Mouse (Mus musculus) kidney, postnatal 0 days (tissue): ENCODE measurements around the gene AC109138.7. TPM values are rescaled to one million over a fixed set of nuclear protein-coding genes. Genes with fewer than 3 reads are reported as not detected.
"Not testable (repeated sequence)": the region's sequence is repeated elsewhere in the genome, so short reads cannot be mapped to it uniquely, and the experiment has no call there.

Experiments
- ATAC-seq: fragments of 200-750 bp; cut with Nextera tagmentation; replicated peaks from 2 replicates; pipeline ENCODE4 v1.8.0; 2017; ENCODE audit warnings: low read depth, moderate number of reproducible peaks, moderate TSS enrichment, moderate library complexity; ENCODE audit not compliant: low FRiP score
- DNase-seq: peaks from one replicate; pipeline ENCODE4 v3.0.0-alpha.2; 2016; ENCODE audit warnings: low spot score
- H3K27ac ChIP-seq: fragments of 300-500 bp; sonication (generic); 2 replicates; pipeline ENCODE4 v1.5.1; 2014; ENCODE audit warnings: mild to moderate bottlenecking
- H3K27me3 ChIP-seq: fragments of 300-500 bp; sonication (generic); 2 replicates; pipeline ENCODE4 v1.6.1; 2014; ENCODE audit warnings: low read length, mixed read lengths; ENCODE audit not compliant: insufficient read depth
- H3K36me3 ChIP-seq: fragments of 300-500 bp; sonication (generic); 2 replicates; pipeline ENCODE4 v1.6.1; 2014; ENCODE audit warnings: low read length, mixed read lengths; ENCODE audit not compliant: insufficient read depth
- H3K4me1 ChIP-seq: fragments of 300-500 bp; sonication (generic); replicated peaks from 2 replicates; pipeline ENCODE4 v1.6.1; 2014; ENCODE audit warnings: antibody characterized with exemption, low read length, mixed read lengths; ENCODE audit not compliant: insufficient read depth
- H3K4me2 ChIP-seq: fragments of 300-500 bp; sonication (generic); 2 replicates; pipeline ENCODE4 v1.6.1; 2014; ENCODE audit warnings: mild to moderate bottlenecking, low read length, moderate library complexity, mixed read lengths
- H3K4me3 ChIP-seq: fragments of 300-500 bp; sonication (generic); replicated peaks from 2 replicates; pipeline ENCODE4 v1.5.1; 2014; ENCODE audit warnings: low read depth, low read length
- H3K9ac ChIP-seq: fragments of 300-500 bp; sonication (generic); 2 replicates; pipeline ENCODE4 v1.6.1; 2014; ENCODE audit warnings: low read depth, low read length
- H3K9me3 ChIP-seq: fragments of 300-500 bp; sonication (generic); replicated peaks from 2 replicates; pipeline ENCODE4 v1.6.1; 2016; ENCODE audit warnings: low read length, inconsistent platforms, mixed read lengths
- CTCF ChIP-seq: IDR thresholded peaks from 2 replicates; pipeline ENCODE4 v1.5.1; 2016; ENCODE audit warnings: antibody characterized with exemption, low read depth, mild to moderate bottlenecking, moderate library complexity
- WGBS: fragments of 180-500 bp; shearing (Covaris S2); extraction: QIAGEN DNeasy Blood & Tissue Kit; methylation state at CpG from one replicate; pipeline ENCODE4 v1.1.7; 2014; 5-methylcytosine and 5-hydroxymethylcytosine counted together
- polyA plus RNA-seq: library from polyadenylated mRNA; unstranded; fragments of >200 nt; fragmentation: Nextera tagmentation; extraction: Ambion mirVana; gene quantifications from 2 replicates; pipeline ENCODE4 v1.2.1, GENCODE M21; 2015

AC109138.7 gene
- polyA plus RNA-seq, 1 experiment from 2014 or later: not detected

DNA sequence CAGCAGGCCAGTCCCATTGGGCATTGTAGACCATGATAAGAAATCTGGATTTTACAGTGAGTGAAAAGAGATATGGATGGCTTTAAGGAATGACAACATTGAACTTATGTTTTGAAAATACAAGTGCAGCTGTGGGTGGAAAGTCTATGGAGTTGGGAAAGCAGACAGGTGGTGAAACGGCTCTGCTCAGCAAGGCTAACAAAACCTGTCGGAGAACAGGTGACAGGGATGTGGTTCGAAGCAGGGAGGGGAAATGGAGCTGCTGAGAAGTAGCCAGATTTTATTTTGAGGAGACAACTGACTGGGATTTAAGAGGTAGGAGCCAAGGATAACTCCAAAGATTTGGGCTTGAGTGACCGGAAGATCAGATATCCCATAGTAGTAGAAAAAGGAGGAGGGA, 20.4 kb downstream of the AC109138.7 start:
- Histone ChIP-seq H3K4me3 (no peak overlapping the region), H3K9me3 (no peaks in the 10 kb centered on the region), H3K36me3 (no peaks in the 10 kb centered on the region), H3K4me1 (peaks cover 14% of the 10 kb centered on the region), H3K9ac (no peak overlapping the region), H3K4me2 (no peak overlapping the region), H3K27ac (no peak overlapping the region), H3K27me3 (no peaks in the 10 kb centered on the region; the same call in 1 of the 2 replicates)
- WGBS: 61% methylated on average over 4 of the region's 4 CpGs
- ATAC-seq (no peak), DNase-seq (no peak)
- TF ChIP-seq CTCF: no peak

DNA sequence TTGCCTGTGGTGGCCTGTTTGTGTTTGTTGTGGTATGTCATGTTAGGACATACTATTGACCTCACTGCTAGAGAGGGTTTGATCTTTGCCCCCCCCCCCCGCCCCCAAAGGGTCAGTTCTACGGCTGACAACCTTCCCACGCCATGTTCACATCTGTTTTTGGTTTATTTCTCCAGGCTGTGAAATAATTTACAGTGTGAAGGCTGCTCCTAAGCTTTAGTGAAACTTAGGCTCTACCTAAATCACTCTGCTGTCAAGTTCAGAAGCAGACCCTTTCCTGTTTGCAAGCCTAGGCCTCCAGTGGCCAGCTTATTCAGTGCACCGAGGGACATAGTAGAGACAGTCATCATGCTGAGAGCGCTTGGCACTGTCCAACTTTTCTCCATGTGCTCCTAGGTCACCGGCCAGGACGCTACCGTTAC, 26.1 kb downstream of the AC109138.7 start:
- Histone ChIP-seq H3K4me1 (no peaks in the 10 kb centered on the region; the same call in 1 of the 2 replicates), H3K9me3 (no peaks in the 10 kb centered on the region), H3K27me3 (no peaks in the 10 kb centered on the region), H3K4me3 (no peak overlapping the region), H3K27ac (no peak overlapping the region), H3K9ac (no peak overlapping the region), H3K4me2 (no peak overlapping the region), H3K36me3 (no peaks in the 10 kb centered on the region)
- peak; percentile 79 for DNase-seq
- WGBS: 33% methylated on average over 8 of the region's 8 CpGs
- ATAC-seq: no peak; the same call in 1 of the 2 replicates
- TF ChIP-seq CTCF: no peak

DNA sequence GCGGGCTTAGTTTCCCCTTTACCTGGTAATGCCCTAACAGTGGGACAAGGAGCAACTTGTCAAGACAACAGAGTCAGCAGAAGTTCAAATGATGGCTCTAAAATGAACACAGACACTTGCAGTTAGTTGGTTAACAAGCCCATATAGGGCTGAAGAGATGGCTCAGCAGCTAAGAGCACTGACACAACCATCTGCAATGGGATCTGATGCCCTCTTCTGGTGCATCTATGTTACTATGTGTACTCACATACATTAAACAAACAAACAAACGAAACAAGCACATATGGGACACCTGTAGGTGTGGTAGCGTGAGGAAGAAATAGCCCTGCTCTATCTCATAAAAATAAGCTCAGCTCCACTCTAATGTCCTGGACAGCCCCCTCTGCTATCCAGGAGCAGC, 28.3 kb downstream of the AC109138.7 start:
- Histone ChIP-seq H3K4me2 (no peak overlapping the region), H3K36me3 (no peaks in the 10 kb centered on the region), H3K4me1 (no peaks in the 10 kb centered on the region; the same call in 1 of the 2 replicates), H3K27me3 (no peaks in the 10 kb centered on the region), H3K9me3 (no peaks in the 10 kb centered on the region), H3K27ac (no peak overlapping the region), H3K9ac (no peak overlapping the region), H3K4me3 (no peak overlapping the region)
- DNase-seq (no peak), ATAC-seq (no peak)
- peak; percentile 50; the same call in 1 of the 2 replicates for TF ChIP-seq CTCF
- WGBS: 76% methylated on average over 3 of the region's 3 CpGs

DNA sequence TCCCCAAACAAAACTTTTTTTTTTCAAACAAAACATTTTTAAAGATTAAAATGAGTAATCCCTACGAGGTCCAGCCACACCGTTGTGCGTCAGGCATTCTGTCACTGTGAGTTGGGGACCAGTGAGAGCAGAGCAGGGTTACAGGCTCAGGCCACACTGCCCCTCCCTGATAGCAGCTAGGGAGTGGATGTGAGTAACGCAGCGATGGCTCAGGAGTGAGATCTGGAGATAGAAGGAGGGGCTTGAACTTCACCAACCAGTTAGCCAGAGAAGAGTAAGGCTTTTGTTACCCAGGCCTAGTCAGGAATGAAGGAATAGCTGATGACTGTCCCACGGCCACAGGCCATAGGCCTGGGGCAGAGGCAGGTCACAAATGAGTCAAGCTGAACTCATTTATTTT, 30.6 kb downstream of the AC109138.7 start:
- no peak overlapping the region for H3K27ac ChIP-seq
- no peak for TF ChIP-seq CTCF
- H3K9ac ChIP-seq: no peak overlapping the region
- no peak overlapping the region for H3K4me2 ChIP-seq
- no peaks in the 10 kb centered on the region for H3K9me3 ChIP-seq
- DNase-seq: no peak
- no peaks in the 10 kb centered on the region for H3K4me1 ChIP-seq
- WGBS: 82% methylated on average over 6 of the region's 6 CpGs
- no peaks in the 10 kb centered on the region for H3K27me3 ChIP-seq
- no peak overlapping the region for H3K4me3 ChIP-seq
- no peak for ATAC-seq
- no peaks in the 10 kb centered on the region for H3K36me3 ChIP-seq

DNA sequence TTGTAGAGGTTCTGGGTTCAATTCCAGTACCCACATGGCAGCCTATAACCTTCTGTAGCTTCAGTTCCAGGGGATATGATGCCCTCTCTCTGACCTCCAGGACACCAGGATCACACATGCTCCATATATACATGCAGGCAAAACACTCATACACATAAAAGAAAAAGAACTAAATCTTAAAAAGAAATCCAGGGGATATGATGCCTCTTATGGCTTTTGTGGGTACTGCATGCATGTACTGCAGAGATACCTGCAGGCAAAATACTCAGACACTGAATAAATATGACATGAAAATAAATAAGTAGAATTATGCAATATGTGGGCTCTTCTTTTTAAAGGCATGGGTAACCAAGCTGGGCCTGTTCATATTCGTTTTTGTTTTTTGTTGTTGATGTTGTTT, 32.9 kb downstream of the AC109138.7 start:
- WGBS: 62% methylated on average over 1 of the region's 1 CpGs
- H3K9ac ChIP-seq: no peak overlapping the region
- no peak overlapping the region for H3K4me2 ChIP-seq
- no peaks in the 10 kb centered on the region for H3K27me3 ChIP-seq
- H3K4me1 ChIP-seq: no peaks in the 10 kb centered on the region
- ATAC-seq: no peak
- H3K4me3 ChIP-seq: no peak overlapping the region
- H3K9me3 ChIP-seq: no peaks in the 10 kb centered on the region
- TF ChIP-seq CTCF: peak; percentile 58
- DNase-seq: peak; percentile 42
- H3K27ac ChIP-seq: no peak overlapping the region
- H3K36me3 ChIP-seq: no peaks in the 10 kb centered on the region

DNA sequence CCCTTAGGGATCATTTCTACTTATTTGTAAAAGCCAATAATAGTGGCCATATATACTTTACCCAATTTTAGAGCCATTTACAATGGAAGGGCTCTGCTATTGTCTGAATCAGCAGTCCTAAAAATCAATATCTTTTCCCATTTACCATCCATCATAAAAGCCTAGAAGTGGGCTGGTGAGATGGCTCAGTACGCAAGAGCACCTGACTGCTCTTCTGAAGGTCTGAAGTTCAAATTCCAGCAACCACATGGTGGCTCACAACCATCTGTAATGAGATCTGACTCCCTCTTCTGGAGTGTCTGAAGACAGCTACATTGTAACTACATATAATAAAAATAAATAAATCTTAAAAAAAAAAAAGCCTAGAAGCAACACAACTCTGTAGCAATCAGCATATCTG, 34.5 kb downstream of the AC109138.7 start:
- H3K4me2 ChIP-seq, H3K9ac ChIP-seq, H3K27ac ChIP-seq, H3K4me3 ChIP-seq, H3K4me1 ChIP-seq, H3K36me3 ChIP-seq, DNase-seq, ATAC-seq, H3K27me3 ChIP-seq, H3K9me3 ChIP-seq: not testable (repeated sequence)
- 74% methylated on average over 1 of the region's 1 CpGs for WGBS

DNA sequence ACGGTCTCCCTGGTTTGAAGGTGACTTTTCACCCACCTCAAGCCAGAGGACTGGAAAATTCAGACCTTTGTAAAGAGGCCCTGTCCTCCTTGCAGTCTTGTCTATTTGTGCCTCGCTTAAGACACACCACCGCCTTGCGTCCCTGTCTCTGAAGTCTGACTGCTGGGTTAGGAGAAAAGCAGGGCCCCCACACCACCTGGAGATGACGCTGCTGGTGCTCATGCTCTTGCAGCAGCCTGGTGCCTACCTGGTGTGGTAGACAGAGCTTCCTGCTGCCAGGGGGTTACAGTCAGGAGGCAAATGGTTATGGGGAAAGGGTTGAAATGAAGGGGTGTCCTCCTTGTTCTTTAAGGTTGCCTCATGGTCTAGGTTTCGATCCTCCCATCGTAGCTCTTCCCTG, 40.1 kb downstream of the AC109138.7 start:
- no peaks in the 10 kb centered on the region for H3K9me3 ChIP-seq
- ATAC-seq: no peak
- H3K36me3 ChIP-seq: no peaks in the 10 kb centered on the region
- H3K4me2 ChIP-seq: no peak overlapping the region
- H3K4me3 ChIP-seq: no peak overlapping the region
- no peaks in the 10 kb centered on the region for H3K27me3 ChIP-seq
- 87% methylated on average over 7 of the region's 7 CpGs for WGBS
- H3K4me1 ChIP-seq: no peaks in the 10 kb centered on the region
- TF ChIP-seq CTCF: no peak
- H3K27ac ChIP-seq: no peak overlapping the region
- DNase-seq: no peak
- H3K9ac ChIP-seq: no peak overlapping the region
